Mouse (Mus musculus) heart, embryonic 13.5 days (tissue): ENCODE data around the gene Clec4n. TPM values are rescaled to one million over a fixed set of nuclear protein-coding genes. Genes with fewer than 3 reads are reported as not detected.

ENCODE experiments used
- ATAC-seq: fragments of 200-750 bp; cut with Nextera tagmentation; 2 replicates; pipeline ENCODE4 v1.8.0; 2017; ENCODE audit warnings: moderate TSS enrichment; ENCODE audit not compliant: insufficient number of reproducible peaks, low FRiP score, low TSS enrichment; ENCODE audit errors: extremely low read depth
- H3K27ac ChIP-seq: fragments of 300-500 bp; sonication (generic); replicated peaks from 2 replicates; pipeline ENCODE4 v1.5.1; 2015; ENCODE audit warnings: moderate library complexity, mild to moderate bottlenecking, inconsistent platforms
- H3K27me3 ChIP-seq: fragments of 300-500 bp; sonication (generic); replicated peaks from 2 replicates; pipeline ENCODE4 v1.6.1; 2015; ENCODE audit warnings: mild to moderate bottlenecking, inconsistent platforms
- H3K36me3 ChIP-seq: fragments of 300-500 bp; sonication (generic); 2 replicates; pipeline ENCODE4 v1.6.1; 2015; ENCODE audit warnings: mild to moderate bottlenecking, inconsistent platforms
- H3K4me1 ChIP-seq: fragments of 300-500 bp; sonication (generic); 2 replicates; pipeline ENCODE4 v1.6.1; 2015; ENCODE audit warnings: inconsistent platforms
- H3K4me2 ChIP-seq: fragments of 300-500 bp; sonication (generic); 2 replicates; pipeline ENCODE4 v1.6.1; 2015; ENCODE audit warnings: inconsistent platforms, mild to moderate bottlenecking, moderate library complexity
- H3K4me3 ChIP-seq: fragments of 300-500 bp; sonication (generic); 2 replicates; pipeline ENCODE4 v1.5.1; 2015; ENCODE audit warnings: moderate library complexity, mild to moderate bottlenecking, inconsistent platforms
- H3K9ac ChIP-seq: fragments of 300-500 bp; sonication (generic); 2 replicates; pipeline ENCODE4 v1.6.1; 2015; ENCODE audit warnings: inconsistent platforms, mild to moderate bottlenecking, moderate library complexity
- H3K9me3 ChIP-seq: fragments of 300-500 bp; sonication (generic); 2 replicates; pipeline ENCODE4 v1.6.1; 2016; ENCODE audit warnings: inconsistent platforms
- WGBS: fragments of 180-500 bp; shearing (Covaris S2); methylation state at CpG from one replicate; pipeline ENCODE4 v1.1.7; 2015; ENCODE audit warnings: mixed read lengths; 5-methylcytosine and 5-hydroxymethylcytosine counted together
- polyA plus RNA-seq: library from polyadenylated mRNA; unstranded; fragments of >200 nt; fragmentation: Nextera tagmentation; extraction: Ambion mirVana; gene quantifications from 2 replicates; pipeline ENCODE4 v1.2.1, GENCODE M21; 2015

Clec4n gene
- polyA plus RNA-seq, 1 experiment from 2014 or later = 0.78 TPM

- 64% methylated on average over 3 of the region's 3 CpGs for WGBS
Observed at GRCm38 (mm10) chr6:123258946-123259345, 29.3 kb downstream of the Clec4n start.

GRCm38 (mm10) chr6:123259889-123260603, 30.4 kb downstream of the Clec4n start:
- ATAC-seq = no peak
- no peaks in the 10 kb centered on the region for H3K36me3 ChIP-seq
- H3K27ac ChIP-seq = no peak overlapping the region
- no peaks in the 10 kb centered on the region for H3K4me1 ChIP-seq
- peaks cover 3% of the 10 kb centered on the region; the same call in 1 of the 2 replicates for H3K9me3 ChIP-seq
- H3K4me2 ChIP-seq = no peak overlapping the region
- no peaks in the 10 kb centered on the region for H3K27me3 ChIP-seq
- H3K9ac ChIP-seq = no peak overlapping the region
- 78% methylated on average over 4 of the region's 4 CpGs for WGBS
- H3K4me3 ChIP-seq = no peak overlapping the region

More at GRCm38 (mm10) chr6:123258946-123259345, 29.3 kb downstream of the Clec4n start:
- no peaks in the 10 kb centered on the region for H3K4me1 ChIP-seq
- H3K36me3 ChIP-seq = no peaks in the 10 kb centered on the region
- no peak for ATAC-seq
- H3K27me3 ChIP-seq = no peaks in the 10 kb centered on the region
- H3K27ac ChIP-seq = no peak overlapping the region
- peaks cover 3% of the 10 kb centered on the region for H3K9me3 ChIP-seq
- H3K4me3 ChIP-seq = no peak overlapping the region
- no peak overlapping the region for H3K9ac ChIP-seq
- no peak overlapping the region for H3K4me2 ChIP-seq

GRCm38 (mm10) chr6:123260868-123261267, 31.2 kb downstream of the Clec4n start:
- peaks cover 3% of the 10 kb centered on the region; the same call in 1 of the 2 replicates for H3K9me3 ChIP-seq
- no peak overlapping the region for H3K4me3 ChIP-seq
- no peak overlapping the region for H3K27ac ChIP-seq
- 63% methylated on average over 1 of the region's 1 CpGs for WGBS
- H3K4me1 ChIP-seq = no peaks in the 10 kb centered on the region
- no peaks in the 10 kb centered on the region for H3K36me3 ChIP-seq
- no peak overlapping the region for H3K9ac ChIP-seq
- H3K4me2 ChIP-seq = no peak overlapping the region
- no peak for ATAC-seq
- no peaks in the 10 kb centered on the region for H3K27me3 ChIP-seq

GRCm38 (mm10) chr6:123261555-123262161, 32.0 kb downstream of the Clec4n start, which contains the start of gene Clec4d:
Clec4d (plus strand) TSS chr6:123262111.
- no peak within 1 kb of the TSS for H3K4me3 ChIP-seq
- H3K9me3 ChIP-seq = peaks cover 3% of the 10 kb centered on the region; the same call in 1 of the 2 replicates
- H3K4me1 ChIP-seq = no peaks in the 10 kb centered on the region
- H3K27me3 ChIP-seq = no peaks in the 10 kb centered on the region
- 63% methylated on average over 4 of the region's 4 CpGs for WGBS
- H3K9ac ChIP-seq = no peak within 1 kb of the TSS
- no peak for ATAC-seq
- no peaks in the 10 kb centered on the region for H3K36me3 ChIP-seq
- no peak within 1 kb of the TSS for H3K27ac ChIP-seq
- no peak within 1 kb of the TSS for H3K4me2 ChIP-seq

GRCm38 (mm10) chr6:123264194-123264593, 34.6 kb downstream of the Clec4n start:
- Histone ChIP-seq H3K4me1 (no peaks in the 10 kb centered on the region), H3K27me3 (no peaks in the 10 kb centered on the region), H3K4me3 (no peak overlapping the region), H3K9ac (no peak overlapping the region), H3K27ac (no peak overlapping the region), H3K9me3 (no peaks in the 10 kb centered on the region), H3K4me2 (no peak overlapping the region), H3K36me3 (no peaks in the 10 kb centered on the region)
- no peak for ATAC-seq
- 81% methylated on average over 3 of the region's 3 CpGs for WGBS

GRCm38 (mm10) chr6:123265809-123266208, 36.2 kb downstream of the Clec4n start:
- H3K27ac ChIP-seq = no peak overlapping the region
- H3K4me1 ChIP-seq = no peaks in the 10 kb centered on the region
- peaks cover 6% of the 10 kb centered on the region; the same call in 1 of the 2 replicates for H3K9me3 ChIP-seq
- H3K4me2 ChIP-seq = no peak overlapping the region
- ATAC-seq = no peak
- no peak overlapping the region for H3K4me3 ChIP-seq
- no peak overlapping the region for H3K9ac ChIP-seq
- H3K27me3 ChIP-seq = no peaks in the 10 kb centered on the region
- 78% methylated on average over 4 of the region's 4 CpGs for WGBS
- no peaks in the 10 kb centered on the region for H3K36me3 ChIP-seq

GRCm38 (mm10) chr6:123266945-123267344, 37.3 kb downstream of the Clec4n start:
- H3K27ac ChIP-seq = no peak overlapping the region
- no peak for ATAC-seq
- H3K9ac ChIP-seq = no peak overlapping the region
- H3K4me3 ChIP-seq = no peak overlapping the region
- H3K36me3 ChIP-seq = no peaks in the 10 kb centered on the region
- WGBS = 70% methylated on average over 5 of the region's 5 CpGs
- H3K27me3 ChIP-seq = no peaks in the 10 kb centered on the region
- no peak overlapping the region for H3K4me2 ChIP-seq
- no peaks in the 10 kb centered on the region for H3K4me1 ChIP-seq
- H3K9me3 ChIP-seq = peaks cover 6% of the 10 kb centered on the region; the same call in 1 of the 2 replicates

- Histone ChIP-seq H3K27me3 (no peaks in the 10 kb centered on the region), H3K4me3 (no peak overlapping the region), H3K27ac (no peak overlapping the region), H3K4me1 (no peaks in the 10 kb centered on the region), H3K36me3 (no peaks in the 10 kb centered on the region), H3K4me2 (no peak overlapping the region), H3K9ac (no peak overlapping the region), H3K9me3 (no peaks in the 10 kb centered on the region; the same call in 1 of the 2 replicates)
- whole genome bisulfite sequencing = 81% methylated on average over 2 of the region's 2 CpGs
- no peak for ATAC-seq
Observed at GRCm38 (mm10) chr6:123279443-123279842, 49.8 kb downstream of the Clec4n start.

- no peaks in the 10 kb centered on the region; the same call in 1 of the 2 replicates for H3K9me3 ChIP-seq
- ATAC-seq = no peak
- H3K4me1 ChIP-seq = no peaks in the 10 kb centered on the region
- H3K9ac ChIP-seq = no peak overlapping the region
- 78% methylated on average over 2 of the region's 2 CpGs for WGBS
- no peak overlapping the region for H3K27ac ChIP-seq
- H3K4me3 ChIP-seq = no peak overlapping the region
- no peaks in the 10 kb centered on the region for H3K27me3 ChIP-seq
- H3K4me2 ChIP-seq = no peak overlapping the region
- H3K36me3 ChIP-seq = no peaks in the 10 kb centered on the region
Observed at GRCm38 (mm10) chr6:123286311-123286710, 56.7 kb downstream of the Clec4n start.

- no peak overlapping the region for H3K4me2 ChIP-seq
- no peak overlapping the region for H3K4me3 ChIP-seq
- H3K36me3 ChIP-seq = no peaks in the 10 kb centered on the region
- no peak for ATAC-seq
- H3K4me1 ChIP-seq = no peaks in the 10 kb centered on the region
- H3K27ac ChIP-seq = no peak overlapping the region
- H3K9me3 ChIP-seq = no peaks in the 10 kb centered on the region
- 61% methylated on average over 10 of the region's 10 CpGs for WGBS
- H3K27me3 ChIP-seq = no peaks in the 10 kb centered on the region
- no peak overlapping the region for H3K9ac ChIP-seq
Observed at GRCm38 (mm10) chr6:123288931-123289330, 59.3 kb downstream of the Clec4n start.

- Histone ChIP-seq H3K36me3 (no peaks in the 10 kb centered on the region), H3K9me3 (no peaks in the 10 kb centered on the region), H3K27me3 (no peaks in the 10 kb centered on the region), H3K4me3 (no peak within 1 kb of the TSS), H3K4me1 (no peaks in the 10 kb centered on the region), H3K4me2 (no peak within 1 kb of the TSS), H3K27ac (no peak within 1 kb of the TSS), H3K9ac (no peak within 1 kb of the TSS)
- 65% methylated on average over 4 of the region's 4 CpGs for WGBS
- no peak for ATAC-seq
Observed at GRCm38 (mm10) chr6:123289753-123290152, 60.1 kb downstream of the Clec4n start, which contains the start of gene Clec4e. Clec4e (minus strand) TSS chr6:123289870.
